Mouse (Mus musculus): ENCODE measurements around the gene Utp4. TPM values are rescaled to one million over a fixed set of nuclear protein-coding genes. Genes with fewer than 3 reads are reported as not detected.

The Utp4 gene
- polyA plus RNA-seq, 1 experiment from 2014 or later: 22.4 TPM

- peaks cover 52% of the 10 kb centered on the region for H3K36me3 ChIP-seq (replicated peaks; ENCODE audit: insufficient read depth, low read length)
- WGBS (ENCODE audit: insufficient replicate concordance): 92% methylated on average over 10 of the region's 10 CpGs
Measured at GRCm38 (mm10) chr8:106913631-106914030, 20.2 kb downstream of the Utp4 start.

GRCm38 (mm10) chr8:106919721-106920394 lies 26.4 kb downstream of the Utp4 start:
- Histone ChIP-seq H3K27me3 (ENCODE audit: insufficient read depth, low read length) (no peaks in the 10 kb centered on the region), H3K4me2 (ENCODE audit: low read depth, low read length) (no peak overlapping the region), H3K4me3 (ENCODE audit: low read depth, low read length) (no peak overlapping the region), H3K9ac (replicated peaks) (no peak overlapping the region), H3K4me1 (ENCODE audit: insufficient read depth) (no peaks in the 10 kb centered on the region), H3K27ac (ENCODE audit: low read depth) (no peak overlapping the region), H3K9me3 (ENCODE audit: low read length) (no peaks in the 10 kb centered on the region), H3K36me3 (replicated peaks; ENCODE audit: insufficient read depth, low read length) (peaks cover 61% of the 10 kb centered on the region)
- DNase-seq: no peak
- TF ChIP-seq EP300 (IDR thresholded peaks at IDR 0.05; ENCODE audit: low read depth): no peak
- TF ChIP-seq CTCF (IDR thresholded peaks at IDR 0.05; ENCODE audit: low read depth): no peak
- WGBS (ENCODE audit: insufficient replicate concordance): 86% methylated on average over 8 of the region's 8 CpGs
- no peak for ATAC-seq

More at GRCm38 (mm10) chr8:106913631-106914030, 20.2 kb downstream of the Utp4 start:
- Histone ChIP-seq H3K27ac (ENCODE audit: low read depth) (no peak overlapping the region), H3K4me1 (ENCODE audit: insufficient read depth) (no peaks in the 10 kb centered on the region), H3K4me3 (ENCODE audit: low read depth, low read length) (no peak overlapping the region), H3K9me3 (ENCODE audit: low read length) (no peaks in the 10 kb centered on the region), H3K9ac (replicated peaks) (no peak overlapping the region), H3K4me2 (ENCODE audit: low read depth, low read length) (no peak overlapping the region), H3K27me3 (ENCODE audit: insufficient read depth, low read length) (no peaks in the 10 kb centered on the region)
- no peak for DNase-seq
- TF ChIP-seq EP300 (IDR thresholded peaks at IDR 0.05; ENCODE audit: low read depth) (no peak), CTCF (IDR thresholded peaks at IDR 0.05; ENCODE audit: low read depth) (no peak)
- no peak for ATAC-seq

GRCm38 (mm10) chr8:106920395-106920741 lies 26.9 kb downstream of the Utp4 start:
- H3K4me2 ChIP-seq (ENCODE audit: low read depth, low read length): no peak overlapping the region
- ATAC-seq: no peak
- no peak for DNase-seq
- WGBS (ENCODE audit: insufficient replicate concordance): 90% methylated on average over 5 of the region's 5 CpGs
- H3K27ac ChIP-seq (ENCODE audit: low read depth): no peak overlapping the region
- H3K9ac ChIP-seq (replicated peaks): no peak overlapping the region
- H3K27me3 ChIP-seq (ENCODE audit: insufficient read depth, low read length): no peaks in the 10 kb centered on the region
- H3K4me3 ChIP-seq (ENCODE audit: low read depth, low read length): no peak overlapping the region
- no peaks in the 10 kb centered on the region for H3K4me1 ChIP-seq (ENCODE audit: insufficient read depth)
- TF ChIP-seq EP300 (IDR thresholded peaks at IDR 0.05; ENCODE audit: low read depth): no peak
- TF ChIP-seq CTCF (IDR thresholded peaks at IDR 0.05; ENCODE audit: low read depth): peak; percentile 19; the same call in 1 of the 2 replicates
- H3K9me3 ChIP-seq (ENCODE audit: low read length): no peaks in the 10 kb centered on the region
- peaks cover 56% of the 10 kb centered on the region for H3K36me3 ChIP-seq (replicated peaks; ENCODE audit: insufficient read depth, low read length)

GRCm38 (mm10) chr8:106924057-106924456 lies 30.6 kb downstream of the Utp4 start:
- no peak overlapping the region for H3K4me3 ChIP-seq (ENCODE audit: low read depth, low read length)
- H3K9me3 ChIP-seq (ENCODE audit: low read length): no peaks in the 10 kb centered on the region
- no peaks in the 10 kb centered on the region for H3K27me3 ChIP-seq (ENCODE audit: insufficient read depth, low read length)
- no peak overlapping the region for H3K27ac ChIP-seq (ENCODE audit: low read depth)
- 79% methylated on average over 4 of the region's 4 CpGs for WGBS (ENCODE audit: insufficient replicate concordance)
- TF ChIP-seq CTCF (IDR thresholded peaks at IDR 0.05; ENCODE audit: low read depth) (no peak), EP300 (IDR thresholded peaks at IDR 0.05; ENCODE audit: low read depth) (no peak)
- DNase-seq: no peak
- no peak overlapping the region for H3K4me2 ChIP-seq (ENCODE audit: low read depth, low read length)
- ATAC-seq: no peak
- H3K4me1 ChIP-seq (ENCODE audit: insufficient read depth): no peaks in the 10 kb centered on the region
- no peak overlapping the region for H3K9ac ChIP-seq (replicated peaks)
- H3K36me3 ChIP-seq (replicated peaks; ENCODE audit: insufficient read depth, low read length): peaks cover 23% of the 10 kb centered on the region

- Histone ChIP-seq H3K27me3 (ENCODE audit: insufficient read depth, low read length) (no peaks in the 10 kb centered on the region), H3K27ac (ENCODE audit: low read depth) (no peak overlapping the region), H3K9ac (replicated peaks) (no peak overlapping the region), H3K4me2 (ENCODE audit: low read depth, low read length) (no peak overlapping the region), H3K9me3 (ENCODE audit: low read length) (no peaks in the 10 kb centered on the region), H3K36me3 (replicated peaks; ENCODE audit: insufficient read depth, low read length) (peaks cover 14% of the 10 kb centered on the region), H3K4me3 (ENCODE audit: low read depth, low read length) (no peak overlapping the region), H3K4me1 (ENCODE audit: insufficient read depth) (no peaks in the 10 kb centered on the region)
- WGBS (ENCODE audit: insufficient replicate concordance): 75% methylated on average over 8 of the region's 8 CpGs
- TF ChIP-seq EP300 (IDR thresholded peaks at IDR 0.05; ENCODE audit: low read depth) (no peak), CTCF (IDR thresholded peaks at IDR 0.05; ENCODE audit: low read depth) (no peak)
- DNase-seq (no peak), ATAC-seq (no peak)
Measured at GRCm38 (mm10) chr8:106924904-106925349, 31.5 kb downstream of the Utp4 start.

- Histone ChIP-seq H3K4me3 (ENCODE audit: low read depth, low read length) (no peak overlapping the region), H3K9me3 (ENCODE audit: low read length) (no peaks in the 10 kb centered on the region), H3K4me2 (ENCODE audit: low read depth, low read length) (no peak overlapping the region), H3K27ac (ENCODE audit: low read depth) (no peak overlapping the region), H3K4me1 (ENCODE audit: insufficient read depth) (no peaks in the 10 kb centered on the region), H3K9ac (replicated peaks) (no peak overlapping the region), H3K36me3 (replicated peaks; ENCODE audit: insufficient read depth, low read length) (peaks cover 12% of the 10 kb centered on the region), H3K27me3 (ENCODE audit: insufficient read depth, low read length) (no peaks in the 10 kb centered on the region)
- ATAC-seq (no peak), DNase-seq (no peak)
- TF ChIP-seq EP300 (IDR thresholded peaks at IDR 0.05; ENCODE audit: low read depth) (no peak), CTCF (IDR thresholded peaks at IDR 0.05; ENCODE audit: low read depth) (no peak)
- 79% methylated on average over 4 of the region's 4 CpGs for WGBS (ENCODE audit: insufficient replicate concordance)
Measured at GRCm38 (mm10) chr8:106925446-106925845, 32.0 kb downstream of the Utp4 start.
